Mouse (Mus musculus) kidney, adult 2 months (tissue): ENCODE data around the gene She. TPM values are rescaled to one million over a fixed set of nuclear protein-coding genes. Genes with fewer than 3 reads are reported as not detected.

Experiments used
- DNase-seq: peaks from one replicate; pipeline ENCODE4 v3.0.0; 2021
- H3K27ac ChIP-seq: fragments of 200-500 bp; 2 replicates; pipeline ENCODE4 v1.5.1; 2012; ENCODE audit warnings: low read depth, low read length, control low read depth, inconsistent platforms; ENCODE audit not compliant: insufficient read depth
- H3K27me3 ChIP-seq: fragments of 200-500 bp; replicated peaks from 2 replicates; pipeline ENCODE4 v1.6.1; 2012; ENCODE audit warnings: mild to moderate bottlenecking, moderate library complexity, low read length, inconsistent platforms; ENCODE audit not compliant: control insufficient read depth, insufficient read depth
- H3K36me3 ChIP-seq: fragments of 200-500 bp; 2 replicates; pipeline ENCODE4 v1.6.1; 2012; ENCODE audit warnings: mild to moderate bottlenecking, moderate library complexity, low read length, inconsistent platforms; ENCODE audit not compliant: control insufficient read depth, insufficient read depth
- H3K4me1 ChIP-seq: fragments of 200-500 bp; 2 replicates; pipeline ENCODE4 v1.6.1; 2011; ENCODE audit warnings: low read length; ENCODE audit not compliant: control insufficient read depth, insufficient read depth
- H3K4me3 ChIP-seq: fragments of 200-500 bp; 2 replicates; pipeline ENCODE4 v1.5.1; 2011; ENCODE audit warnings: mild to moderate bottlenecking, low read depth, low read length, control low read depth; ENCODE audit not compliant: insufficient read depth
- CTCF ChIP-seq: fragments of 200-500 bp; conservative IDR thresholded peaks from 2 replicates; pipeline ENCODE4 v1.5.1; 2011; ENCODE audit warnings: low read depth, mild to moderate bottlenecking, control low read depth, low read length, moderate library complexity, mixed read lengths; ENCODE audit not compliant: insufficient read depth, insufficient read length
- POLR2A ChIP-seq: fragments of 200-500 bp; IDR thresholded peaks from one replicate; pipeline ENCODE4 v1.6.1; 2011; ENCODE audit warnings: low read depth, low read length, control low read depth
- WGBS: fragments of 180-500 bp; shearing (Covaris S2); methylation state at CpG from one replicate; pipeline ENCODE4 v1.1.7; 2018; 5-methylcytosine and 5-hydroxymethylcytosine counted together
- polyA plus RNA-seq: library from polyadenylated mRNA; depleted of rRNA; stranded (reverse); fragments of >200 nt; gene quantifications from 2 replicates; pipeline ENCODE4 v1.2.3, GENCODE M21; 2012

She gene
- polyA plus RNA-seq, 1 experiment: 4.1 TPM

DNA sequence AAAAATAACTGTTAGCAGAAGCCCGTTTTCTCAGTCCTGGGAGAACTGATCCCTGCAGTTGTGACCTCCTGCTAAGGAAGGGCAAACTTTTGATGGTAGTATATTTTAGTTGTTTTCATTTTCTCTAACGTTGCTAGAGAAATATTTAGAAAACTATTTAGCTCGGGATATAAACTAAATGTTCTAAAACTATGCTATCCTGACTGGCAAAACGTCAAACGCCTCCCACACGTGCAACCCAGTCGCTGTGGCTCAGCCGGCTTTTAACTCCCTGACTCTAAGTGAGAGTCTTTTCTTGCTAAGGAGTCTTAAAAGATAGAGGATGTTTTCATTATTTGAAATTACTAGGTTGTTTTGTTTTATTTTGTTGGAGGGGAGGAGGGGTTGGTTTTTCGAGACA is 43.9 kb downstream of the She start:
- DNase-seq: no peak
- WGBS: 64% methylated on average over 9 of the region's 9 CpGs
- H3K4me1 ChIP-seq: no peaks in the 10 kb centered on the region
- no peak overlapping the region for H3K4me3 ChIP-seq
- no peak for TF ChIP-seq CTCF
- TF ChIP-seq POLR2A: no peak
- H3K27me3 ChIP-seq: no peaks in the 10 kb centered on the region
- H3K27ac ChIP-seq: no peak overlapping the region
- H3K36me3 ChIP-seq: no peaks in the 10 kb centered on the region

DNA sequence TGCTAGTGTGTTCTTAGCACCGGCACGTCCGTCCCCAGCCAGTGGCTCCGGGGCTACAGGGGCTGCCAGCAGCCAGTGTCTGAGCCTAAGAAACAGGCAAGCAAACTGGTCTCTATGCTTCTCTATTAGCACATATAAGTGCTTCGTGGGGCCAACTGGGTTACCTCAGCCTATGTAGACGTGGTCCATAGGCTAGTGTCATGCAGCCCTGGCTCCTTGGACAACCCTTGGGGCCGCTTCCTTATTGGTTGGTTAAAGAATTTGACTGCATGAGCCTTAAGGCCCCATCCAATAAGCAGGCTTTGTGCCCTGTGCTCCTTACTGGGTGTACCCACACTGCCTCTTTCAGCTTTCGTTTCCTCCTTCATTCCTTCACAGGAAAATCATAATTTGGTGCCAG is 44.6 kb downstream of the She start:
- H3K4me3 ChIP-seq: no peak overlapping the region
- H3K4me1 ChIP-seq: no peaks in the 10 kb centered on the region
- H3K36me3 ChIP-seq: no peaks in the 10 kb centered on the region
- WGBS: 88% methylated on average over 8 of the region's 8 CpGs
- no peak for DNase-seq
- no peak overlapping the region for H3K27ac ChIP-seq
- no peaks in the 10 kb centered on the region for H3K27me3 ChIP-seq
- no peak for TF ChIP-seq CTCF
- no peak for TF ChIP-seq POLR2A

DNA sequence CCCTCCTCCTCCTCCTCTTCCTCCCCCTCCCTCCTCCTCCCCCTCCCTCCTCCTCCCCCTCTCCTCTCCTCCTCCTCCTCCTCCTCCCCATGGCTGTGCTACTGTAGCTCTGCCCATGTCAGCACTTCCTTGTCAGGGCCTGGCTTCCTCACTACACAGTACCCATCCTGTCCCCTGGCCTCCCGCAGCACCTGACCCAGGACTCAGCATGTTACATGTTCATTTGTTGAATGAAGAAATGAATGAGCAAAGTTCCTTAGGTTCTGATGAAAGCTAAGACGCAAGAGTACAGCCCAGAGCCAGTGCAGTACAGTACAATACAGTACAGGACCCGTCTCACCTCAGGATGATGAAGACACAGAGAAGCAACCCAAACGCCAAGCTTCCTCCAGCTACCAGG is 45.3 kb downstream of the She start:
- no peaks in the 10 kb centered on the region for H3K4me1 ChIP-seq
- no peaks in the 10 kb centered on the region for H3K27me3 ChIP-seq
- no peak for TF ChIP-seq POLR2A
- TF ChIP-seq CTCF: no peak
- 71% methylated on average over 4 of the region's 4 CpGs for WGBS
- no peak overlapping the region for H3K27ac ChIP-seq
- H3K4me3 ChIP-seq: no peak overlapping the region
- no peaks in the 10 kb centered on the region for H3K36me3 ChIP-seq
- DNase-seq: no peak

DNA sequence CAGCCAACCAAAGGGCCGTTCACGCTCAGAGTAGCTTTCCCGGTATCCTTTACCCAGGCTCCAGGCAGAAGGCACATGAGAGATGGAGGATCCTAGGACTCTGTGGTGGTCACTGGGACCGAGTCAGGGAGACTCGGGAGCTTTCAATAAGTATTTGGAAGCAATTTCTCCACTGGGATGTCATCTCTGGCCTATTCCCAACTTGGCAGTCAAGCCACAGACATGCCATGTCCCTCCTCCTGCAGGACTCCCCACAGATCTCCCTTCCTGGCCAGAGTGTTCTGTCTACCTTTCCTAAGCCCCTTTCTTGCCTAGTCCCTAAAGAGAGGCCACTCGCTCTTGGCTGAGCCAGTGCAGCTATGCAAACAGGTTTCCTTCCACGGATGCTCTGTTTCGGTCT is 46.0 kb downstream of the She start:
- no peak for DNase-seq
- TF ChIP-seq CTCF (no peak), POLR2A (no peak)
- no peak overlapping the region for H3K27ac ChIP-seq
- H3K4me1 ChIP-seq: no peaks in the 10 kb centered on the region
- H3K4me3 ChIP-seq: no peak overlapping the region
- 77% methylated on average over 8 of the region's 8 CpGs for WGBS
- no peaks in the 10 kb centered on the region for H3K36me3 ChIP-seq
- H3K27me3 ChIP-seq: no peaks in the 10 kb centered on the region

DNA sequence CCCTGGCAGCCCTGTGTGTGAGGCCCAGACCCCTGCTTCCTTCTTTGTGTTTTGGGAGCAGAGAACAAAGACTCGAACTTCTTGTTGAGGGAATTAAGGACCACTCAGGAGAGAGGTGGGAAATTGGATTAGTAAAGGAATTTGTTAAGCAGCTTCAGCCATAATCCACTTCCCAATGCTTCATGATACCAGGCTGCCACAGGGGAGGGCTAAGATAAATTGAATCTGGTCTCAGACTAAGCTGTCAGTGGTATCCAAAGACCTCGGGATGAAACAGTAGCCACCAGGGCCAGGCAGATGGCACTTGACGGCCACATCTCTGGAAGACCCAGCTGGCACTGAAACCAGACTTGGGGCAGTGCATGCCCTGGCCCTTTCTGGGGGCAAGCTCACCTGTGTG is 47.3 kb downstream of the She start:
- Histone ChIP-seq H3K4me3 (no peak overlapping the region), H3K27ac (no peak overlapping the region), H3K4me1 (no peaks in the 10 kb centered on the region), H3K27me3 (no peaks in the 10 kb centered on the region), H3K36me3 (no peaks in the 10 kb centered on the region)
- DNase-seq: no peak
- TF ChIP-seq POLR2A (no peak), CTCF (no peak)
- 66% methylated on average over 3 of the region's 3 CpGs for WGBS

DNA sequence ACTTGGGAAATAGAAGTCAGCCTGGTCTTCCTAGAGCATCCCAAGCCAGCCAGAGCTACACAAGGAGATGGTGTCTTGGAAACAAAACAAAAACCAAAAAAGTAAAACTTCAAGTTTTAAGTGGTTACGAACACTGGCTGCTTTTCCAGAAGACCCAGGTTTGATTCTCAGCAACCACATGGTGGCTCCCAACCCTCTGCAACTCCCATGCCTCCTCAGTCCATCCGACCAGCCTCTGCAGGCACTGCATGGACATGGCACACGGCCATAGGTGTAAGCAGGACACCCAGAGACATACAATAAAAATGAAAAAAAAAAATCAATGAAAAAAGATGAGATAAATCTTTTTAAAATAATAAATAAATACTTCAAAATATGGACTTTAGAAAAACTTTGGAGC is 48.2 kb downstream of the She start:
- 74% methylated on average over 3 of the region's 3 CpGs for WGBS
- H3K27ac ChIP-seq: no peak overlapping the region
- no peak overlapping the region for H3K4me3 ChIP-seq
- no peak for DNase-seq
- no peaks in the 10 kb centered on the region for H3K27me3 ChIP-seq
- H3K36me3 ChIP-seq: no peaks in the 10 kb centered on the region
- no peaks in the 10 kb centered on the region for H3K4me1 ChIP-seq
- TF ChIP-seq POLR2A (no peak), CTCF (no peak)

DNA sequence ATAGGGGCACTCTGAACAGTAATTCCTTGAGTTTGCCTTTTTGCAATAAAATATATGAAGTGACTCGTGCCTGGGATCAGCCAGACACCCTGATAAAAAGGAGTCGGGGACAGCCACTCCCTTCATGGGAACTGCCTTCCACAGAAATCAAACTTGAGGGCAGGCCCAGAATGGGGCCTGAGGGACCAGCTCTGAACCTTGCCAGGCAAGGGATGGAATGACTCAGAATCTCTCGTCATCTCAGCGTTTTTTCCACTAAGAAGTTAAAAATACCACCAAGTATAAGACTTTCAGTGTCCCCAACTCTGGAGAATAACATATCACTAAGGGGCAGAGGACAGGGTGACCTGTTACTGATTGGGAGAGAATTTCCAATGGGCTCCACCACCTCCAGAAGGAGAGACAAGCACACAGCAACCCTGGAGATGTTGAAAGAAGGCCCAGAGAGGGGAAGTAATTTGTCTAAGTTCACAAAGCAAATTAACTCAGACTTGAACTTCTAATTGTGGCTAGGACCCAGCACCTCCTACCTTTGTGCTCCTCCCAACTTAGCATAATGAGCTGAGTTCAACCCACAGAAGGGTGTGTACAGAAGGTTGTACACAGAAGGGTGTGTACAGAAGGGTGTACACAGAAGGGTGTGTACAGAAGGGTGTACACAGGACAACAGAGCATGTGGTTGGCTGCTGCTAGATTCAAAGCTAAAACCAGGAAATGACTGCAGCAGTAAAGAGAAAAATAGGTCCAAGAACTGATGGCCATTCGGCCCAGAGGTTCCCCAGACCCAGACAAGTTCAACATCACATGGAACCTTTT is 49.1 kb downstream of the She start:
- no peaks in the 10 kb centered on the region for H3K27me3 ChIP-seq
- H3K4me1 ChIP-seq: no peaks in the 10 kb centered on the region
- 77% methylated on average over 5 of the region's 5 CpGs for WGBS
- no peaks in the 10 kb centered on the region for H3K36me3 ChIP-seq
- DNase-seq: no peak
- H3K27ac ChIP-seq: no peak overlapping the region
- no peak overlapping the region for H3K4me3 ChIP-seq
- no peak for TF ChIP-seq POLR2A
- no peak for TF ChIP-seq CTCF
